Mouse (Mus musculus) splenic B cell, adult 2 months (primary cell): ENCODE results near the gene Erp27.
"Not testable (repeated sequence)": the region's sequence is repeated elsewhere in the genome, so short reads cannot be mapped to it uniquely, and the experiment has no call there.

Experiments
- DNase-seq: peaks from one replicate; pipeline ENCODE4 v3.0.0-alpha.2; 2011; ENCODE audit warnings: low read depth, low spot score
- H3K27me3 ChIP-seq: 2 replicates; pipeline ENCODE4 v1.6.1; 2012; ENCODE audit warnings: mild to moderate bottlenecking, low read length, moderate library complexity, mixed read lengths; ENCODE audit not compliant: control insufficient read depth, poor library complexity, insufficient read depth, severe bottlenecking
- H3K36me3 ChIP-seq: 2 replicates; pipeline ENCODE4 v1.6.1; 2012; ENCODE audit warnings: mild to moderate bottlenecking, low read length, moderate library complexity, mixed read lengths; ENCODE audit not compliant: control insufficient read depth, poor library complexity, insufficient read depth, severe bottlenecking

Erp27 gene

DNA sequence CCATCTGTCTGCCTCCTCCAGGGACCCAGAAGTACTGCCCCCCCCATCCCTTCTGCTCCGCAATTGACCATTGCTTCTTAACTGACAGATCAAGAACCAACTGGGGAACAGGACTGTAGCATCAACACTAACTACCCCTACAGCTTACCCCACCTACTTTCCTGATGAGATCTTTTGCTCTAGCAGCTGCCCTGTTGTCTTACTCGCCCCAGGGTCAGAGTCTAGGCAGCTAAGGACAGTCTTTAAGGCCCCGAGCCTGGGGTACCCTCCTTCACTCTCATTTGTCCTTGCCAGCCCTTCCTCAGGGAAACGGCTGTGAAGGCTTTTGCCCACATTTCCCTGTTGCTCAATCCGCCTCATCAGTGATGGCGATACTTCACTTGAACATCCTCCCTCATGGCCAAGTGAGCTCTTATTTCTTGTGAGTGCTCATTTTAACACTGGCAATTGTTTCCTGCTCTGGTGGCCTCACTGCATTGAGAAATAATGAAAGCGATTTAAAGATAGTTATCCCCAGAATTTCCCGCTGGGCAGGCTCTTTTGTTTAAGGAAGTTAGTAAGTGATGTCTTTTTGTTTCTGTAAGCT, 18.0 kb downstream of the Erp27 start:
- Histone ChIP-seq H3K27me3 (no peaks in the 10 kb centered on the region), H3K36me3 (peaks cover 10% of the 10 kb centered on the region; the same call in 1 of the 2 replicates)
- DNase-seq = no peak

DNA sequence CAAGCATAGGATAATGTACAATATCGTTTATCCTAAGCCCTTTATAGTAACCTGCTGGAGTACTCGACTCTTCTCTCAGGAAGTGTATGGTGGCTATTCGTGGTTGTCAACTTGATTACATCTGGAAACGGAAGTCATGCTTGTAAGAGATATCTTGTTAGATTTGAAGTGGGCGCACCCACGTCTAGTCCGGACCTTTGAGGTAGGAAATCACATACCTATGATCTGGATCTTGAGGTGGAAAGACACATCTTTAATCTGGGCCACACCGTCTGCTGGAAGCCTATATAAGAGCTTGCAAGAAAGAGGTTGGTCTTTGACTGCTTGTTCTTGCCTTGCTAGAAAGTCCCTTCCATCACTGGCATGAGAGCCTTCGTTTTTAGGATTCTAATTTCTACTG, 19.5 kb downstream of the Erp27 start:
- DNase-seq = no peak
- H3K36me3 ChIP-seq = peaks cover 7% of the 10 kb centered on the region; the same call in 1 of the 2 replicates
- no peaks in the 10 kb centered on the region for H3K27me3 ChIP-seq

DNA sequence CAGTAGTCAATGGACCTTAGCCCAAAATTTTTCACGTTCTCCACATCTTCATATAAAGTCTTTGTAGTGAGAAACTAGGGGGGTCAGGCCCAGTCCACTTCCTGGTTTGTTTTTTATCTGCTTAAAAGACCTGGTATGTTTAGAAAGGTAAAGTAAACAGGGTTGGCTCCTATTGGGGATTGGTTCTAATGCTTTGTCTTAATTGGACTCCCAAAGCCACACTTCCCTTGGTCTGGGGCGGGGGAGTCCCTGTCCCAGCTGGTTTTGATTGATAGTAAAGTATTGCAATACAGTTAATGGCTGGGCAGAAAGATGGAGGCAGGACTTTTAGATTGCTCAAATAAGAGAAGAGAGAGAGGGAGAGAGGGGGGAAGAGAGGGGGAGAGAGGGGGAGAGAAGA, 21.0 kb downstream of the Erp27 start:
- DNase-seq = no peak
- H3K27me3 ChIP-seq = no peaks in the 10 kb centered on the region

DNA sequence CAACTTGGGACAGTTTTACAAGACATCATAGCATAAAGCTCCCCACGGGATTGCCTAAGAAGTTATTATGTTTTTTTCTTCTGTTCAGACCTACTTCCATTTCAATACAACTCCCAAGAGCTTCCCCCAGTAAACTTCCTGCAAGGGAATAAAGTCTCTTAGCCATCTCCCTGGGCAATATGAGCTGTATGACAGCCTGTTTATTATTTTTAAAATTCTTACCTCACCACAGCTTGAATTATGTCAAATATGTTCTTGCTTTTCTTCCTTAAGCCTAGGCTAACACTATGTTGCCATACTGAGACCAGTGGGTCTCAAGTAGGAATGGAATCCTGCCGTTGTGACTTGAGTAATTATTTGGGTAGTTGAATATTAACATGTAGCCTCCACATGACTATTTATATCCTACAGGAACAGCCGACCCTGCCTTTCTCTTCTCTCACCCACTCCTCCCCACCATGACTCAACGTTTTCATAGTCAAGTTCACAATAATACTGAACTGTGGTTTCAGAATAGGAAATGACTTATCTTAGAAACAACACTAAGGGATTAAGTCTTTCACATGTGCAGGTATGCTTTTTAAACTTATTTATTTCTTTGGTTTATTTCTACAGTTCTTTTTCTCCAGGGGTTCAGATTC, 21.5 kb downstream of the Erp27 start:
- Histone ChIP-seq H3K36me3 (no peaks in the 10 kb centered on the region; the same call in 1 of the 2 replicates), H3K27me3 (no peaks in the 10 kb centered on the region)
- no peak for DNase-seq

More for the DNA sequence above, 21.0 kb downstream of the Erp27 start:
- peaks cover 3% of the 10 kb centered on the region; the same call in 1 of the 2 replicates for H3K36me3 ChIP-seq

DNA sequence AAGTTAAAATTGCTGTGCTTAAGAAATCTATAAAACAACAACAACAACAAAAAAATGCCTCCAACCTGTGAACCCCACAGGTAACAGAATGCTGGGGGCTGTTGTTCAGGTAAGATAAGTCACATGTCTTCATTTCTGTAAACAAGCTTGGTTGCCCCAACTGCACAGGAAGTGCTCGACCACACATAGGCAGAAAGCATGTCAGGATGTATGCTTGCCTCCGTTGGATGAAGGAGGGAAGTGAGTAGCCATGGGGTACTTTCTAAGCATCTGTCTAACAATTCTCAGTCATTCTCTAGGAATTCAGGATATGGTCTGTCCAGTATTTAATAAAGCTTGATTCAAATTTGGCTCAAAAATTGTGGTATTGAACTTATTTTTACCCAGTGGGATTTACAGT, 23.0 kb downstream of the Erp27 start:
- peak; percentile 35 for DNase-seq
- Histone ChIP-seq H3K36me3 (no peaks in the 10 kb centered on the region), H3K27me3 (no peaks in the 10 kb centered on the region)

DNA sequence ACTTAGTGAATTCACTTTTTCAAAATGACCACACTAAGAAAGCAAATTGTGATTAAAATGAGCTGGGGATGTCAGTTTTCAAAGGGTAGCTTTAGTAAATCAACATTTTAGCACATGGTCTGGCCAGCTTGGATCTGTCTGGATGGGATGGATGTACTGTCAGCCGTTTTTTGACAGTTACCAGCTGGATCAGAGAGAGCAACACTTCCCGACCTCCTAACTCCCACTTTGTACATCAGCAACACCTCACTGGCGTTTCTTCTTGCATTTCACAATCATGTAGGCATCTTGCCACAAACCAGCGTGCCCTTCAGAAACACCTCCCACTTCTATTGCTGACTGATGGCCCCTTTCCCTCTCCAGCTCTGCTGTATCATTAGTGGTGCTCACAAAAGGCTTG, 23.8 kb downstream of the Erp27 start:
- no peaks in the 10 kb centered on the region for H3K27me3 ChIP-seq
- DNase-seq = no peak

DNA sequence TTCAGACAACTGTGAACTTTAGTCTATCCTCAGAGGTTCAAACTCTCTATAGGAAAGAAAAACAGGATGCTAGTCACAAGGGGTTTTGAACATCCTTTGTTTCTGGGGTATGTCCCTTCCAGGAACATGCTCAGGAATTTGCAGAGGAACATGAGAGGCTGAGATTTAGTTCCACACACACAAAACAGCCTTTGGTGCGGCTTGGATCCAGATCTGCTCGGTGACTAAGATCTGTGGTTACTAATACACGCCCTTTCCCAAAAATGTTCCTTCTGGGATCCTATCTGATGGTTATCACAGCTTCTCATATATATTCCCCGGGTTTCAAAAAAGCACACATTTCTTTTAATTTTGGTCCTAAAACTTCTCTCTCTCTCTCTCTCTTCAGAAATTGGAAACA, 24.2 kb downstream of the Erp27 start:
- Histone ChIP-seq H3K27me3 (no peaks in the 10 kb centered on the region), H3K36me3 (no peaks in the 10 kb centered on the region)
- DNase-seq = no peak

More for the DNA sequence above, 23.8 kb downstream of the Erp27 start:
- no peaks in the 10 kb centered on the region for H3K36me3 ChIP-seq

DNA sequence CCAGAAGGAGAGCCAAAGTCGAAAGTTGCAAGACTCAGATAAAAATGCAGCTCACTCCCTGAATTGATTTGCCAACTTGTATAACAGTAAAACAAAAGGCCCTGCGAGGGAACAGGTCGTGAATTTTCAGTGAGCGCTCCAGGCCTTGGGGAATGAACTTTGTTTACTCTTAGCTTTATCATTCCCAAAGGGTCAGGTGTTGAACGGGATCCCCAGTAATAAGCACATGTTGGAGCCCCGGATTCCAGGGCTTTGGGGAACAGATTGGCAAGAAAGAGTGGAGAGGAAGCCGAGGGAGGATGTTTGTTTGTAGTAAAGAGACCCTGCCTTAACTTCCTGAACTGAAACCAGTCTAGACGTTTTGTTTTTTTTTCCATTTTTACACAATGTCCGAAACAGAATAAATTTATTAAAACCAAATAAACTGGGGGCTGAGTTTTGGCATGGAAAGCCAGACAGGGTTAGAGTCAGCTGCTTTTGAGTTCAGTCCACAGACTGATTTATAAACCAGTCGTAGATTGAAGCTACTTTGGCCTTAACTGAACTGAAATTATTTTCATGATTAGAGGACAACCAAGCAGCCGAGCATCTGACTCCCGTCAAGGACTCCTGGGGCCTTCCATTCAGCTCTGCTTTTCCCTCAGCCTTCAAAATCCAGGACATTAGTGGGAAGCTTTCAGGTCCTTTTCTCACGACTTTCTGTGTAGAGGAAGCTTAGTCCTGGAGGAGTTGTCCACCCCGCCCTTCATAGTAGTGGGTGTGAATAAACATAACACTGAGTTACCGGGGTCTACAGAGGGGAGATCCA, 27.2 kb downstream of the Erp27 start:
- no peak for DNase-seq
- Histone ChIP-seq H3K36me3 (no peaks in the 10 kb centered on the region), H3K27me3 (no peaks in the 10 kb centered on the region)

DNA sequence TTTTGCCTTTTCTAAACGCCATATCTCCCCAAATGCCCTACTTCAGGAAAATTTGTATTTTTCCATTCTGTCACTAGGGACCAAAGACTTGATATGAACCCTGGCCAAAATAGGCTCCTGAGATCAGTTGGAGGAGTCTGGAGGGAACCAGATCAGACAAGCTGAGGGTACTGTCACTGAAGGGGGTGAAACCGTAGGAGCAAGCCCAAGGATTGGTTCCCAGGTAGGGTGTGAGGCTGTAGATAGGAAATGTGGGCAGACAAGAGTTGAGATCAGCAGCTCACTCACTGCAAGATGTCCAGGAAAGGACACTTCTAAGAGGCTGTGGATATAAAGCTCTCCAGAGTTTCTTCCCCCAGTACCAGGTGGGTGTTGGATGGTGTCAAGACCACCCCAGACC, 30.0 kb downstream of the Erp27 start:
- H3K27me3 ChIP-seq = no peaks in the 10 kb centered on the region
- no peak for DNase-seq
- H3K36me3 ChIP-seq = no peaks in the 10 kb centered on the region

DNA sequence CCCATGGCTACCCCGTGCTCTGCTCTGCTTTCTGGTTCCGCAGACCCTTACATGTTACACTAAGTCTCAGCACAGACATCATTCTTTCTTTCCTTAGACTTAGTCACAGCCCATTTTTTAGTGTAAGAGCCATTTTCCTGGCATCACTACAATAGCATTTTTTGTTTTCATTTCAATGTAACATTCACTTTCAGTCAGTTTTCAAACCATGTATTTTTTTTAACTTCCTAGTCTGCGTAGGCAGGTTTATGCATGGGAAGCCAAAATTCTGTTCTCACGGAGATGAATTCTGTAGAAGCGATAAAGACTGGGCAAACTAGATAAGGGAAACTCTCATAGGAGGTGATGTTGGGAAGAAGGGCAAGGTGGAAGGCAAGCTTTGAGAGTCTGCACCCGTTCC, 32.4 kb downstream of the Erp27 start:
- Histone ChIP-seq H3K27me3 (no peaks in the 10 kb centered on the region), H3K36me3 (no peaks in the 10 kb centered on the region)
- no peak for DNase-seq

DNA sequence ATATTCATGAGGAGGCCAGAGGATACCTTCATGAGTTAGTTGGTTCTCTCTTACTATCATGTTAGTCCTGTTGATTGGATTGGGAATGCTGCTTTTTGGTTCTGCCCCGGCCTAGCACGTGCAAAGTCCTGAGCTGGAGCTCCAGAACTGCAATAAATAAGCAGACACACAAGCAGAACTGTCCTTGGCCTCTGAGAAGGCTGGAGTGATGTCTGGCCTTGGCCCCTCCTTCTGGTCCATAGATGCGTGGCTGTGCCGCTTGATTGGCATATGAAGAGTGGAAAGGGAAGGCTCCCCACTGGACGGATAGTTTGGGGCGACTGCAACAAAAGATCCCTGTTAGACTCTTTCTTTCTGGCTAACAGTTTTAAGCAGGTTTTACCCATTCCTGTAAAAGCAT, 32.9 kb downstream of the Erp27 start:
- no peaks in the 10 kb centered on the region for H3K27me3 ChIP-seq
- DNase-seq = no peak
- H3K36me3 ChIP-seq = no peaks in the 10 kb centered on the region

DNA sequence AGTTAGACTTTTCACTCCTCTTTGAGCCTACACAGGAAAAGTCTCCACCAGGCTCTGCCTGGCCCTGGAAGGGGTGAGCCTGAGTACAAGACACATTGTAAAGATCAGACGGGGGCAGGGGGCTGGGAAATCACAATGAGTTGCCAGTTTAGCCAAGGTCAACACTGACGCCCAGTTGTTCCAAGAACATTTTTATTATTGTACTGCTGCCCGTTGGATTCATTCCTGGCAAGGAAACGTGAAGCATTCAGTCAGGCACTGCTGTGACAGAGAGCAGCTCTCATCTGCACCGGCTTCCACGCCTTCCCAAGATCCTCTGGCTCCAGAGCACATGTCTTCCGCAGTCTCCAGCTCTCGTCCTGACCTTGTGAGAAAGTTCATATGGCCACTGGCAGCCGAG, 34.1 kb downstream of the Erp27 start:
- no peak for DNase-seq
- Histone ChIP-seq H3K36me3 (no peaks in the 10 kb centered on the region), H3K27me3 (no peaks in the 10 kb centered on the region)

DNA sequence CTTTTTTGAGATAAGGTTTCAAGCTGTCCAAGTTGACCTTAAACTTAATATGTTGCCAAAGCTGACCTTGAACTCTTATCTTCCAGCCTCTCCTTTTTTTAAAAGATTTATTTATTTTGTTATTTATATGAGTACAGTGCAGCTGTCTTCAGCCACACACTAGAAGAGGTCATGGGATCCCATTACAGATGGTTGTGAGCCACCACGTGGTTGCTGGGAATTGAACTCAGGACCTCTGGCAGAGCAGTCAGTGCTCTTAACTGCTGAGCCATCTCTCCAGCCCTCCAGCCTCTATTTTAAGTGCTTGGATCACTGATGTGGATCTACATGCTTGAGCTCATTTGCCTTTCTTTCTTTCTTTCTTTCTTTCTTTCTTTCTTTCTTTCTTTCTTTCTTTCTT, 37.2 kb downstream of the Erp27 start:
- H3K27me3 ChIP-seq, H3K36me3 ChIP-seq, DNase-seq: not testable (repeated sequence)

DNA sequence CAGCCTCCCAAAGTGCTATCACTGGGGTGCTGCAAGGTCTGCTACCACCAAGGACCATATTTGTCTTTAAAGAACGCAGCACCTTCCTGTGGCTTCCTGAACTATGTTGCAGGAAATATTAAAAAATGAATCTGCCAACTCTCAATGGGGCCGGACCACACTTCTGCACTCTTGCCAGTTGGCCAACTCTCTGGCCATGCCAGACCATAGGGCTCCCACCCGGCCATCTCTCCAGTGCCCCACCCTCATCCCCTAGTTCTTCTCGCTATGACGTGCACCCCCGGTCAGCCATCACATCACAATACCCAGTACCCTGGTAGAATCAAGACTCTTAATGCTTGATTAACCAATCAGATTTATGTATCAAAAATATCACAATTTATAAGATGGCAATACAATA, 38.0 kb downstream of the Erp27 start:
- Histone ChIP-seq H3K36me3 (no peaks in the 10 kb centered on the region), H3K27me3 (no peaks in the 10 kb centered on the region)
- DNase-seq = no peak

DNA sequence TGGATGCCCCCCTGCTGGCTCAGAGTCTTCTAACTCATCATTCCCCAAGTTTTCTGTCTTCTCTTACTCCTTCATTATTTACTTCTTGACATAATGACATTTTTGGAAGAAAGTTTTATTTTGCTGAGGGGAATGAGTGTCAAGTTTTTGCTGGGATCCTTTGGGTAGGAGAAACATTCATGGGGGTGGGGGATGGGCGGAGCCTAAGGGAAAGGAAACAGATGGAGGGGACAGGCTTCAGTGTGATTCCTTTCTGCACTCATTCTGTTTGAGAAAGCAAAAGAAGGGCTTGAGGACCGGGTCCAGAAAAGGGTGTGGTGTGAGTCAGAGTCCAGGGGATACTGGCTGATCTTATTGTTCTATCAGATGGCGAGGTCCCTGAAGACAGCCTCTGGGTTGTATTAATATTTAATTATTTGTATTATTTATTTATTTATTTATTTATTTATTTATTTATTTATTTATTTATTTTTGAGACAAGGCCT, 38.5 kb downstream of the Erp27 start:
- no peak for DNase-seq
- Histone ChIP-seq H3K36me3 (no peaks in the 10 kb centered on the region), H3K27me3 (no peaks in the 10 kb centered on the region)
